Mouse (Mus musculus): ENCODE data around the gene Cldn34b4. TPM values are rescaled to one million over a fixed set of nuclear protein-coding genes. Genes with fewer than 3 reads are reported as not detected.

Gene Cldn34b4
- not detected for polyA plus RNA-seq (2017; shearing (Covaris generic))

GRCm38 (mm10) chrX:76393050-76393449 is at the start of gene Cldn34b4:
TSS of gene Cldn34b4 (plus strand) at chrX:76393350.
- ATAC-seq = no peak

Other genes starting within 250 kb of the Cldn34b4 start
- not detected for gene Cldn34b3, start 129.0 kb upstream of the Cldn34b4 start, polyA plus RNA-seq (2017; shearing (Covaris generic))
- gene Cldn34d, start 209.6 kb downstream of the Cldn34b4 start, polyA plus RNA-seq (2017; shearing (Covaris generic)) = not detected